Mouse (Mus musculus): ENCODE measurements at regions not wholly inside any gene's neighbourhood (a gene's known extent, or its start where the extent isn't known, plus 50 kb on each side); places are given as distances from the start of the nearest gene placed in this dataset.

GRCm38 (mm10) chr6:75683935-75684334 is 813.6 kb downstream of the Gm9008 start:
- DNase-seq (ENCODE audit: low spot score in 2 of 2): no peak

GRCm38 (mm10) chr6:75644363-75644720 is 853.2 kb downstream of the Gm9008 start:
- DNase-seq (ENCODE audit: low spot score in 2 of 2): no peak

GRCm38 (mm10) chr6:75643581-75644362 is 853.8 kb downstream of the Gm9008 start:
- DNase-seq (ENCODE audit: low spot score in 2 of 2): no peak

GRCm38 (mm10) chr6:75636050-75636449 is 861.5 kb downstream of the Gm9008 start:
- no peak for DNase-seq (ENCODE audit: low spot score in 2 of 2)

GRCm38 (mm10) chr6:75602536-75603279 is 894.9 kb downstream of the Gm9008 start:
- peak; percentile 4 to 7 for DNase-seq (ENCODE audit: low spot score in 2 of 2)

- no peak for DNase-seq (ENCODE audit: low spot score in 2 of 2)
Observed at GRCm38 (mm10) chr6:75558431-75558830, 939.2 kb downstream of the Gm9008 start.

GRCm38 (mm10) chr6:75542247-75542700 is 955.3 kb downstream of the Gm9008 start:
- no peak for DNase-seq (ENCODE audit: low spot score in 2 of 2)

GRCm38 (mm10) chr6:75539703-75540102 is 957.9 kb downstream of the Gm9008 start:
- no peak for DNase-seq (ENCODE audit: low spot score in 2 of 2)
